Mouse (Mus musculus) intestine, embryonic 14.5 days (tissue): ENCODE data around the gene Alkbh7. TPM values are rescaled to one million over a fixed set of nuclear protein-coding genes. Genes with fewer than 3 reads are reported as not detected.

Source experiments
- ATAC-seq: fragments of 200-750 bp; cut with Nextera tagmentation; replicated peaks from 2 replicates; pipeline ENCODE4 v1.8.0; 2017; ENCODE audit warnings: low read depth, moderate number of reproducible peaks, moderate TSS enrichment, moderate library complexity; ENCODE audit not compliant: low FRiP score, low TSS enrichment
- DNase-seq: peaks from one replicate; pipeline ENCODE4 v3.0.0-alpha.2; 2018; ENCODE audit warnings: low spot score
- H3K27ac ChIP-seq: fragments of 300-500 bp; sonication (generic); 2 replicates; pipeline ENCODE4 v1.5.1; 2014; ENCODE audit warnings: low read depth, mild to moderate bottlenecking, control low read depth
- H3K27me3 ChIP-seq: fragments of 300-500 bp; sonication (generic); replicated peaks from 2 replicates; pipeline ENCODE4 v1.6.1; 2014; ENCODE audit warnings: low read length, control low read depth; ENCODE audit not compliant: control insufficient read depth, insufficient read depth
- H3K36me3 ChIP-seq: fragments of 300-500 bp; sonication (generic); 2 replicates; pipeline ENCODE4 v1.6.1; 2014; ENCODE audit warnings: low read length, control low read depth; ENCODE audit not compliant: control insufficient read depth, insufficient read depth
- H3K4me1 ChIP-seq: fragments of 300-500 bp; sonication (generic); replicated peaks from 2 replicates; pipeline ENCODE4 v1.6.1; 2014; ENCODE audit warnings: low read length, control low read depth, mixed read lengths; ENCODE audit not compliant: control insufficient read depth, insufficient read depth
- H3K4me2 ChIP-seq: fragments of 300-500 bp; sonication (generic); 2 replicates; pipeline ENCODE4 v1.6.1; 2014; ENCODE audit warnings: low read length
- H3K4me3 ChIP-seq: fragments of 300-500 bp; sonication (generic); 2 replicates; pipeline ENCODE4 v1.5.1; 2014; ENCODE audit warnings: low read depth, low read length, control low read depth, mixed read lengths
- H3K9ac ChIP-seq: fragments of 300-500 bp; sonication (generic); 2 replicates; pipeline ENCODE4 v1.6.1; 2014; ENCODE audit warnings: mild to moderate bottlenecking, low read length
- H3K9me3 ChIP-seq: fragments of 300-500 bp; sonication (generic); 2 replicates; pipeline ENCODE4 v1.6.1; 2016; ENCODE audit warnings: low read length, control low read depth; ENCODE audit not compliant: control insufficient read depth
- WGBS: fragments of 180-500 bp; shearing (Covaris S2); extraction: QIAGEN DNeasy Blood & Tissue Kit; methylation state at CpG from one replicate; pipeline ENCODE4 v1.1.7; 2014; 5-methylcytosine and 5-hydroxymethylcytosine counted together
- polyA plus RNA-seq: library from polyadenylated mRNA; unstranded; fragments of >200 nt; fragmentation: Nextera tagmentation; extraction: Ambion mirVana; gene quantifications from 2 replicates; pipeline ENCODE4 v1.2.1, GENCODE M21; 2014

Alkbh7 gene
- polyA plus RNA-seq, 1 experiment from 2014 or later, result 48.0 TPM

GRCm38 (mm10) chr17:56963646-56964045 is 33.5 kb upstream of the Alkbh7 start:
- Histone ChIP-seq H3K4me2 (no peak overlapping the region), H3K9ac (no peak overlapping the region), H3K9me3 (no peaks in the 10 kb centered on the region), H3K4me3 (no peak overlapping the region), H3K27ac (no peak overlapping the region), H3K36me3 (no peaks in the 10 kb centered on the region), H3K27me3 (no peaks in the 10 kb centered on the region), H3K4me1 (no peaks in the 10 kb centered on the region)
- ATAC-seq, result no peak
- DNase-seq, result peak; percentile 20
- WGBS, result 69% methylated on average over 6 of the region's 6 CpGs

DNA sequence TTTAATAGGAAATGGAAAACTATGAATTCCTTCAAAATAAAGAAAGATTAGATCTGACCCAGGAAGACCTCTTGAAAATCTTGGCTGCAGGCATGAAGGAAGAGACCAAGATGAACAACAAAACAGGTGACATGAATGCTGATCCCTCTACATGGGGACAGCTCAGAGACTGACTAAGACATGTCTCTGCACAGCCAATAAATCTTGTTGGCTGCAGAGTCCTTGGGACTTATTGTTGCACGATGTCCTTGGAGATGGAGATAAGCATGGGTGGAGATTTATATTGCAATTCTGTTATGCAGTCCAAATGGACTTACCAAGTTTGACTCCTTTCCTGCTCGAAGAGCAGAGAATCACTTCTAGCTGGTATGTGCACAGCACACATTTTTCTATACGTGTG is 27.8 kb upstream of the Alkbh7 start:
- H3K27me3 ChIP-seq, result no peaks in the 10 kb centered on the region
- no peak overlapping the region for H3K9ac ChIP-seq
- DNase-seq (no peak), ATAC-seq (no peak)
- H3K4me2 ChIP-seq, result no peak overlapping the region
- WGBS, result 48% methylated on average over 3 of the region's 3 CpGs
- H3K4me3 ChIP-seq, result no peak overlapping the region
- H3K36me3 ChIP-seq, result no peaks in the 10 kb centered on the region
- H3K9me3 ChIP-seq, result no peaks in the 10 kb centered on the region
- no peaks in the 10 kb centered on the region for H3K4me1 ChIP-seq
- H3K27ac ChIP-seq, result no peak overlapping the region

- H3K9me3 ChIP-seq, result no peaks in the 10 kb centered on the region
- ATAC-seq, result no peak
- no peak overlapping the region for H3K27ac ChIP-seq
- H3K36me3 ChIP-seq, result no peaks in the 10 kb centered on the region
- no peak overlapping the region for H3K4me3 ChIP-seq
- no peaks in the 10 kb centered on the region for H3K27me3 ChIP-seq
- no peak overlapping the region for H3K9ac ChIP-seq
- WGBS, result 69% methylated on average over 5 of the region's 5 CpGs
- H3K4me2 ChIP-seq, result no peak overlapping the region
- DNase-seq, result peak; percentile 29
- no peaks in the 10 kb centered on the region for H3K4me1 ChIP-seq
Observed at GRCm38 (mm10) chr17:56970081-56970480, 27.1 kb upstream of the Alkbh7 start.

DNA sequence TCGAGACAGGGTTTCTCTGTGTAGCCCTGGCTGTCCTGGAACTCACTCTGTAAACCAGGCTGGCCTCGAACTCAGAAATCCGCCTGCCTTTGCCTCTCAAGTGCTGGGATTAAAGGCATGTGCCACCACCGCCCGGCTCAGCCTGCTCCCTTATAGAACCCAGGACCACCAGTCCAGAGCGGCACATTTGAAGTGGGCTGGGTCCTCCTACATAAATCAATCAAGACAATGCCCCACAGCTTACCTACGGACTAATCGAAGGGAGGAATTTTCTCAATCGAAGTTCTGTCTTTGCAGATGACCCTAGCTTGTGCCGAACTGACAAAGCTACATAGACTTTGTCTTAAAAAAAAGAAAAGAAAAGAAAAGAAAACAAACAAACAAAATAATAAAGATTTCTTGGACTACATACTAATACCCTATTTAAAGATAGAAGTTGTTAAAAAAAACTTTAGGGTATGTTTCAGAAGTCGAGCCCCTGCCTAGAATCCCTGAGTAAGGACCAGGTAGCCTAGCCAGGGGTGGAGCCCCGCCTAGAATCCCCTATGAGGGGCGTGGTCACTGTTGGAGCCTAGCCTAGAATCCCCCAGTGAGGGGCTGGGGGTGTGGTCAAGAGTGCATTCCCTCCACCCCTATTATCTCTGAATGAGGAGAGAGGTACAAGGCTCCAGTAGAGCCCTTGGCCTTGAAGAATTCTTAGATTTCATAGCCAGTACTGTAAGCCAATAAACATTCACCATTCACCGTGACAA is 23.0 kb upstream of the Alkbh7 start:
- Histone ChIP-seq H3K36me3 (no peaks in the 10 kb centered on the region), H3K4me3 (no peak overlapping the region), H3K27ac (no peak overlapping the region), H3K9ac (no peak overlapping the region), H3K9me3 (no peaks in the 10 kb centered on the region), H3K4me2 (no peak overlapping the region), H3K4me1 (no peaks in the 10 kb centered on the region), H3K27me3 (no peaks in the 10 kb centered on the region)
- no peak for ATAC-seq
- no peak for DNase-seq
- 56% methylated on average over 12 of the region's 14 CpGs for WGBS

DNA sequence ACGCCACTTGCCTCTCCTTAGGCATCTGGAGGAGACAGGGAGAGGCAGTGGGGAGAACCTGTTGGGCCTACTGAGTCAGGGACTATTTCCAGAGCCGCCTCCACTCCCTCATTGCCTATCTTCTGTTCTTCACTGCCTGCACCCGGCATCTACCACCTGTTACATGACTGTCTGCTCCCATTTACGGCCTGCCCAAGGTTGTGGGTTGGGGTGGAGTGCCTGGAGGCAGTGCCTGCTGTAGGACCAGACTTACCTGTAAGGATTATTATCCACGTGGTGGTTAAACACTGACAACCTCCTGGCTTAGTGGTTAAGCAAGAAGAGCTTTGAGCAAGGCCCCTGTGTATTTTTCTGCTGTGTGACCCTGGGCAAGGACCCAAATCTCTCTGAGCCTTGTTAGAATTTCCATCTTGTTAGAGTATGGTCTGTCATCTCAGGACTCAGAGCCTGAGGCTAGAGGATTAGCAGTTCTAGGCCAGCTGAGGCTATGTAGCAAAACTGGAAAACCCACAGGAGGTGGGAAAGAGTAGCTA is 22.4 kb upstream of the Alkbh7 start:
- H3K36me3 ChIP-seq, result no peaks in the 10 kb centered on the region
- H3K4me2 ChIP-seq, result no peak overlapping the region
- no peaks in the 10 kb centered on the region for H3K4me1 ChIP-seq
- peak; percentile 46 for DNase-seq
- no peak overlapping the region for H3K9ac ChIP-seq
- no peak for ATAC-seq
- H3K27ac ChIP-seq, result no peak overlapping the region
- no peak overlapping the region for H3K4me3 ChIP-seq
- no peaks in the 10 kb centered on the region for H3K9me3 ChIP-seq
- no peaks in the 10 kb centered on the region for H3K27me3 ChIP-seq
- WGBS, result 74% methylated on average over 5 of the region's 5 CpGs

GRCm38 (mm10) chr17:56975391-56975790 is 21.7 kb upstream of the Alkbh7 start:
- no peaks in the 10 kb centered on the region for H3K9me3 ChIP-seq
- no peak overlapping the region for H3K4me2 ChIP-seq
- no peak overlapping the region for H3K9ac ChIP-seq
- H3K36me3 ChIP-seq, result no peaks in the 10 kb centered on the region
- H3K27me3 ChIP-seq, result no peaks in the 10 kb centered on the region
- H3K4me3 ChIP-seq, result no peak overlapping the region
- 70% methylated on average over 3 of the region's 3 CpGs for WGBS
- no peak for ATAC-seq
- DNase-seq, result peak; percentile 33
- no peak overlapping the region for H3K27ac ChIP-seq
- no peaks in the 10 kb centered on the region for H3K4me1 ChIP-seq

DNA sequence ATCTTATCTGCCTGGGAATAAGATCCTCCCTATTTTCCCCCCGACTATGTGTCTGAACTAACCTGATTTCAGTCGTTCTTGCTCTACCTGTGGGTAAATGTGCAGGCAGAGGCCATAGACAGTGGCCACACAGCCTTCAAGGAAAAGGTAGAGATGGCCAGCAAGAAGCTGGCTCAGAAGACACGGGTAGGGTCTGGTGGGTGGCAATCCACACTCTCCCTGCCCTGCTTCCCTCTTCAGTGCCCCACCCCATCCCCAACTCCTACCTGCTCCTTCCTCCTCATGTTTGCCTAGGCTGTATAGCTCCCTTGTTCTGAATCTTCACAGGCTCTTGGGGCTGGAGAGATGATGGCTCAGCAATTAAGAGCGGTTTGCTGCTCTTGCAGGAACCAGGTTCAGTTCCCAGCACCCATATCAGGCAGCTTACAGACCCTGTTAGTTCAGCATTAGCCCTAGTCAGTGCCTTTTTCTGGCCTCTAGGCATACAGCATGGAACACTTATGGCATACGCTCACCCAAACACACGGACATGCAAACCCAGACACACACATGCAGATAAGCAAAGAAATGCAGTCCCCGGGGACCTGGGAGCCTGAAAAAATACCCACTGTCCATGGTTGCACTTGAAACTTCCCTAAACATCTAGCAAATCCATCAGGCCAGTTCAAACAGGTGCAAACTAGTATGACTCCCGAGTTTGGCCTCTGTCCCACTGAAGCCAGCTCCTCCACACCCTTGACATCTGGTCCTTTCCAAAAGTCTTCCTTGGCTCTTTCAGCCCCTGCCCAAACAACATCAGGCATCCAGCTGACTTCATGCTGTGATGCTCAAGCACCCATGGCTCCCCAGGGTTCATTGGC is 20.4 kb upstream of the Alkbh7 start:
- H3K27me3 ChIP-seq, result no peaks in the 10 kb centered on the region
- no peak overlapping the region for H3K27ac ChIP-seq
- no peak overlapping the region for H3K4me3 ChIP-seq
- H3K36me3 ChIP-seq, result no peaks in the 10 kb centered on the region
- 69% methylated on average over 8 of the region's 8 CpGs for WGBS
- H3K4me2 ChIP-seq, result no peak overlapping the region
- H3K4me1 ChIP-seq, result no peaks in the 10 kb centered on the region
- H3K9ac ChIP-seq, result no peak overlapping the region
- DNase-seq, result peak; percentile 47
- 0 out of 2 replicates have a peak, but pooled peaks have one; percentile 30 for ATAC-seq
- H3K9me3 ChIP-seq, result no peaks in the 10 kb centered on the region

- Histone ChIP-seq H3K9ac (no peak overlapping the region), H3K27ac (no peak overlapping the region), H3K9me3 (no peaks in the 10 kb centered on the region), H3K4me1 (no peaks in the 10 kb centered on the region), H3K27me3 (no peaks in the 10 kb centered on the region), H3K4me2 (no peak overlapping the region), H3K36me3 (no peaks in the 10 kb centered on the region), H3K4me3 (no peak overlapping the region)
- DNase-seq (no peak), ATAC-seq (no peak)
- WGBS, result 17% methylated on average over 6 of the region's 8 CpGs
Observed at GRCm38 (mm10) chr17:56979524-56979923, 17.6 kb upstream of the Alkbh7 start.
